Mouse (Mus musculus): ENCODE data around the gene Impg1. TPM values are rescaled to one million over a fixed set of nuclear protein-coding genes. Genes with fewer than 3 reads are reported as not detected.
A peak's percentile ranks its signal among the peaks of the same experiment; 100 is the strongest.

Impg1 gene
- total and polyA plus RNA-seq, 3 experiments, result not detected

DNA sequence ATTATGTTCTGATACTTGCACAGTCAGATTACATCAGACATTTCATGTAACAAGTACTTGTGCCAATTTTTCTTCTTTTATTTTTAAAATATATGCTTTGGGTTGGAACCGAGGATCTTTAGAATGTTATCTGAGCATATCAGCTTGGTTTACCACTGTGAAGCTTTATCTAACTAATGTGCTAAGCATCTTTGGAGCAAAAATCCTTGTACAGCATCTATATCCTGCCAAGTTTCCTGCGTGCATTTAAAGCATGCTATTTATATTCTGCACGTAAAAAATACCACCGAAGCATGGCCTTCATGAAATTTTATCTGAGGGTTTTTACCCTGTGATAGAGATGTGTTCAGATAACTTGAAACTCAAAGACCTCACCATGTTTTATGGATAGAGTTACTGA lies 169.2 kb downstream of the Impg1 start:
- no peak overlapping the region for H3K9ac ChIP-seq (ENCODE audit: control insufficient read depth, low read depth, low read length, poor library complexity, severe bottlenecking)
- H3K9me3 ChIP-seq (replicated peaks; ENCODE audit: insufficient read depth, low read length), result no peaks in the 10 kb centered on the region
- H3K79me2 ChIP-seq (ENCODE audit: control insufficient read depth, insufficient read depth, low read length, poor library complexity), result no peaks in the 10 kb centered on the region
- TF ChIP-seq GATA1 (IDR thresholded peaks at IDR 0.05; ENCODE audit: low read depth, low read length) (no peak), E2F4 (IDR thresholded peaks at IDR 0.05; ENCODE audit: borderline replicate concordance, low read depth, low read length) (no peak), HCFC1 (IDR thresholded peaks at IDR 0.05; ENCODE audit: low read depth, low read length) (no peak)
- no peak overlapping the region for H3K27ac ChIP-seq (ENCODE audit: control insufficient read depth, low read depth, low read length)
- H3K27me3 ChIP-seq (ENCODE audit: control insufficient read depth in 1 of 2, insufficient read depth in 2 of 2, low read length in 2 of 2), result no peaks in the 10 kb centered on the region
- no peak overlapping the region for H3K4me3 ChIP-seq (ENCODE audit: control insufficient read depth in 1 of 2, insufficient read depth in 1 of 2, low read depth in 2 of 2, low read length in 2 of 2)
- H3K36me3 ChIP-seq (ENCODE audit: control insufficient read depth in 1 of 2, insufficient read depth in 2 of 2, low read length in 2 of 2), result no peaks in the 10 kb centered on the region
- no peak for DNase-seq (ENCODE audit: low read depth, low spot score)
- no peaks in the 10 kb centered on the region for H3K4me1 ChIP-seq (ENCODE audit: control insufficient read depth in 1 of 2, insufficient read depth in 2 of 2, low read length in 2 of 2)

GRCm38 (mm10) chr9:80293056-80293584 lies 172.2 kb downstream of the Impg1 start:
- TF ChIP-seq MEF2A (IDR thresholded peaks at IDR 0.05; ENCODE audit: extremely low read depth, insufficient replicate concordance, low read depth, low read length, poor library complexity, severe bottlenecking), result no peak
- peak; percentile 87 for TF ChIP-seq ZC3H11A (IDR thresholded peaks at IDR 0.05; ENCODE audit: low read depth, low read length)
- no peak for TF ChIP-seq NELFE (IDR thresholded peaks at IDR 0.05; ENCODE audit: low read depth, low read length)
- TF ChIP-seq SMC3 (IDR thresholded peaks at IDR 0.05; ENCODE audit: low read depth, low read length), result peak; percentile 78
- peak in 2 of 3 experiments; percentile 8 to 82; a peak in 3 of 6 replicates for TF ChIP-seq CTCF (IDR thresholded peaks at IDR 0.05 in 2 of 3, conservative IDR thresholded peaks at IDR 0.05 in 1 of 3; ENCODE audit: control insufficient read depth in 1 of 3, insufficient read depth in 1 of 3, low read depth in 2 of 3, low read length in 3 of 3, poor library complexity in 1 of 3, severe bottlenecking in 1 of 3)
- TF ChIP-seq HCFC1 (IDR thresholded peaks at IDR 0.05; ENCODE audit: low read depth, low read length), result no peak
- peak; percentile 98 for TF ChIP-seq RAD21 (IDR thresholded peaks at IDR 0.05; ENCODE audit: low read depth, low read length)
- TF ChIP-seq MYB (IDR thresholded peaks at IDR 0.05; ENCODE audit: low read depth, low read length), result no peak
- Histone ChIP-seq H3K79me2 (ENCODE audit: control insufficient read depth, insufficient read depth, low read length, poor library complexity) (no peaks in the 10 kb centered on the region), H3K9ac (ENCODE audit: control insufficient read depth, low read depth, low read length, poor library complexity, severe bottlenecking) (no peak overlapping the region), H3K4me3 (ENCODE audit: control insufficient read depth in 1 of 2, insufficient read depth in 1 of 2, low read depth in 2 of 2, low read length in 2 of 2) (no peak overlapping the region), H3K4me1 (ENCODE audit: control insufficient read depth in 1 of 2, insufficient read depth in 2 of 2, low read length in 2 of 2) (no peaks in the 10 kb centered on the region), H3K9me3 (replicated peaks; ENCODE audit: insufficient read depth, low read length) (no peaks in the 10 kb centered on the region), H3K36me3 (ENCODE audit: control insufficient read depth in 1 of 2, insufficient read depth in 2 of 2, low read length in 2 of 2) (no peaks in the 10 kb centered on the region), H3K27me3 (ENCODE audit: control insufficient read depth in 1 of 2, insufficient read depth in 2 of 2, low read length in 2 of 2) (no peaks in the 10 kb centered on the region), H3K27ac (ENCODE audit: control insufficient read depth, low read depth, low read length) (no peak overlapping the region)
- peak; percentile 60 for DNase-seq (ENCODE audit: low read depth, low spot score)

GRCm38 (mm10) chr9:80286845-80287244 lies 178.4 kb downstream of the Impg1 start:
- H3K27me3 ChIP-seq (ENCODE audit: control insufficient read depth in 1 of 2, insufficient read depth in 2 of 2, low read length in 2 of 2), result no peaks in the 10 kb centered on the region; a peak in 1 of 4 replicates
- H3K4me1 ChIP-seq (ENCODE audit: control insufficient read depth in 1 of 2, insufficient read depth in 2 of 2, low read length in 2 of 2), result no peaks in the 10 kb centered on the region
- H3K4me3 ChIP-seq (ENCODE audit: control insufficient read depth in 1 of 2, insufficient read depth in 1 of 2, low read depth in 2 of 2, low read length in 2 of 2), result no peak overlapping the region
- DNase-seq (ENCODE audit: low read depth, low spot score), result no peak
- H3K36me3 ChIP-seq (ENCODE audit: control insufficient read depth in 1 of 2, insufficient read depth in 2 of 2, low read length in 2 of 2), result no peaks in the 10 kb centered on the region
- no peak overlapping the region for H3K27ac ChIP-seq (ENCODE audit: control insufficient read depth, low read depth, low read length)
- H3K9ac ChIP-seq (ENCODE audit: control insufficient read depth, low read depth, low read length, poor library complexity, severe bottlenecking), result no peak overlapping the region
- H3K79me2 ChIP-seq (ENCODE audit: control insufficient read depth, insufficient read depth, low read length, poor library complexity), result no peaks in the 10 kb centered on the region
- no peaks in the 10 kb centered on the region for H3K9me3 ChIP-seq (replicated peaks; ENCODE audit: insufficient read depth, low read length)
- TF ChIP-seq CTCF (IDR thresholded peaks at IDR 0.05 in 2 of 3, conservative IDR thresholded peaks at IDR 0.05 in 1 of 3; ENCODE audit: control insufficient read depth in 1 of 3, insufficient read depth in 1 of 3, low read depth in 2 of 3, low read length in 3 of 3, poor library complexity in 1 of 3, severe bottlenecking in 1 of 3) (no peak), UBTF (IDR thresholded peaks at IDR 0.05; ENCODE audit: borderline replicate concordance, insufficient read depth, low read depth, low read length) (no peak), MXI1 (IDR thresholded peaks at IDR 0.05; ENCODE audit: low read depth, low read length) (no peak), MYC (IDR thresholded peaks at IDR 0.05; ENCODE audit: low read depth, low read length) (no peak), POLR2AphosphoS2 (IDR thresholded peaks at IDR 0.05; ENCODE audit: low read length) (no peak), MYB (IDR thresholded peaks at IDR 0.05; ENCODE audit: low read depth, low read length) (no peak), ZC3H11A (IDR thresholded peaks at IDR 0.05; ENCODE audit: low read depth, low read length) (no peak), POLR2A (IDR thresholded peaks at IDR 0.05; ENCODE audit: control insufficient read depth in 1 of 2, insufficient read depth in 1 of 2, low read depth in 1 of 2, low read length in 2 of 2, poor library complexity in 1 of 2) (no peak), ELF1 (IDR thresholded peaks at IDR 0.05; ENCODE audit: low read depth, low read length) (no peak), POLR2AphosphoS5 (IDR thresholded peaks at IDR 0.05; ENCODE audit: borderline replicate concordance, low read depth, low read length) (no peak), ETS1 (IDR thresholded peaks at IDR 0.05; ENCODE audit: low read depth, low read length) (no peak), MAFK (IDR thresholded peaks at IDR 0.05; ENCODE audit: borderline replicate concordance, low read depth, low read length) (no peak), HCFC1 (IDR thresholded peaks at IDR 0.05; ENCODE audit: low read depth, low read length) (no peak), GATA1 (IDR thresholded peaks at IDR 0.05; ENCODE audit: low read depth, low read length) (no peak), TCF12 (IDR thresholded peaks at IDR 0.05; ENCODE audit: low read depth, low read length) (no peak), E2F4 (IDR thresholded peaks at IDR 0.05; ENCODE audit: borderline replicate concordance, low read depth, low read length) (no peak), CHD2 (IDR thresholded peaks at IDR 0.05; ENCODE audit: low read length) (no peak), KAT2A (conservative IDR thresholded peaks at IDR 0.05; ENCODE audit: low read depth, low read length) (no peak), ZNF384 (IDR thresholded peaks at IDR 0.05; ENCODE audit: low read depth, low read length) (no peak)
